Mouse (Mus musculus): ENCODE data around the gene Slc25a20.

GRCm38 (mm10) chr9:108689106-108689505 lies 27.2 kb downstream of the Slc25a20 start, which contains the start of gene Prkar2a:
- TF ChIP-seq CTCF (IDR thresholded peaks at IDR 0.05; ENCODE audit: low read depth) = no peak
- TF ChIP-seq EP300 (IDR thresholded peaks at IDR 0.05; ENCODE audit: low read depth) = no peak
